Mouse (Mus musculus): ENCODE measurements around the gene Tcea2.

The Tcea2 gene

DNA sequence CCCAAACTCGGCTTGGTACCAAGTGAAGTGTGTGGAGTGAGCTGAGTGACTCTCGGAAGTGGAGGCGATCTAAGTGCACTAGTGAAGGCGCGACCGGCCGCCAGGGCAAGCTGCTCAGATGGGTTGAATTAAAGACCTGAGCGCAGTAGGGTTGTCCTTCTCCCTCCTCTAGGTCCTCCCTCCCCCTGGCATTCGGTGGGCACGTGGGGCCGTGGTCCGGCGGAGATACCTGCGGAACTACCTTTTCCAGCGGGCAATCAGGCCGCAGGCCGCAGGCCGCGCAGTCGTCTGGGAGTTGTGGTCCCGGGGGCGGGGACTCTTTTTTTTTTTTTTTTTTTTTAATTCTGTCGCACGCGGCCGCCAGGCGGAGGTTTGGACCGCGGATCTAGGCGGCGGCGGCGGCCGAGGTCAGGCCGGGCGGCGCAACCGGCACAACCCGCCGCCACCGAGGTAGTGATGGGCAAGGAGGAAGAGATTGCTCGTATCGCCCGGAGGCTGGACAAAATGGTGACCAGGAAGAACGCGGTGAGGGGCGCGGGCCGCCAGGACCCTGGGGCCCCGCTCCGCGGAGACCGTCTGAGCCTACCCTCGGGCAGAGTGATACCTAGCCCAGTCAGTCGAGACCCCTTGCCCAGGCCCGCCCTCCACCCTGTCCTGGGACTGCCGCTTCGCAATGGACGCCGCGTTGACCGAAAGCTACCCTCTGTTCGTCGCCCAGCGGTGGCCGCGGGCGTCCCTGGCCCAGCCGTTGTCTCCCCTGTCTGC lies at the start of gene Tcea2:
Gene Tcea2 (plus strand): TSS at position 360 of the 765 bp plus-strand sequence.
- DNase-seq = peak; percentile 85 to 89

DNA sequence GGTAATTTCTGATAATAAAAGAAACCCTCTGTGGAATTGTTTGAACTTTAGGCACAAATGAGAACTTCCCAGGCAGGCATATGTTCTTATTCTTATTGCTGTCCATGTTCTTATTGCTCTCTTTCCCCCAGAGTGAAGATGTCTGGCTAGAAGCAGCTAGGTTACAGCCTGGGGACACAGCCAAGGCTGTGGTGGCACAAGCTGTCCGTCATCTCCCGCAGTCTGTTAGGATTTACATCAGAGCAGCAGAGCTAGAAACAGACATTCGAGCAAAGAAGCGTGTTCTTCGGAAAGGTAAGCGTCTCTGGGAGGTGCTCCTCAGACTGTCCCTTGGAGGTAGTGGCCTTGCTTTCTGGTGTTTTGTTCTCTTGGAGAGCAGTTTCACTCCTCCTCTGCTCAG lies 47.5 kb upstream of the Tcea2 start:
- DNase-seq = peak; percentile 49 to 71

DNA sequence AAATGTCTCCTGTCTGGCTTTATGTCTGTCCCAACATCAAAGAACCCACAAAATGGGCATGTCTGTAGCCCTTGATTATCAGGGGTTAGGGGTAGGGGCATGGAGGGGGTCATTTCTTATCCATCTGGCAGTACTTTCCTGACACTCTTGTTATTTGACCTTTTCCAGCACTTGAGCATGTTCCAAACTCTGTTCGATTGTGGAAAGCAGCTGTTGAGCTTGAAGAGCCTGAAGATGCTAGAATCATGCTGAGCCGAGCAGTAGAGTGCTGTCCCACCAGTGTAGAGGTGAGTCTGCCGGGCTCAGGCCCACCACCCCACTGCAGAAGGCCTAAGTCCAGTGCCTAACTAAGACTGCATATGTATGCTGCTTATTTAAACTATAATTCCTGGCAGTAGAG lies 44.2 kb upstream of the Tcea2 start:
- DNase-seq = no peak

DNA sequence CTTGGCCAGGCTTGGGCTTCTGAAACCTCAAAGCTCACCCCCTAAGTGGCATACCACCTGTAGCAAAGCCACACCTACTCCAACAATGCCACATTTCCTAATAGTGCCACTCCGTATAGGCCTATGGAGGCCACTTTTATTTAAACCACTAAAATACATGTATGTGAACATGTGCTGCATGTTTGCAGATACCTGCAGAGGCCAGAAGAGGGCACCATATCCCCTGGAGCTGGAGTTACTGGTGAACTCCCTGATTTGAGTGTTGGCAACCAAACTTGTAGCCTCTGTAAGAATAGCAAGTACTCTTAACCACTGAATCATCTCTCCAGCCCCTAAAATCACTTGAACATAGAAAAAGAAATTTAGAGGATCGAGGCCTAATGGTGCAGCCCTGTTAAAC lies 35.7 kb upstream of the Tcea2 start:
- DNase-seq = peak; percentile 31 to 60

DNA sequence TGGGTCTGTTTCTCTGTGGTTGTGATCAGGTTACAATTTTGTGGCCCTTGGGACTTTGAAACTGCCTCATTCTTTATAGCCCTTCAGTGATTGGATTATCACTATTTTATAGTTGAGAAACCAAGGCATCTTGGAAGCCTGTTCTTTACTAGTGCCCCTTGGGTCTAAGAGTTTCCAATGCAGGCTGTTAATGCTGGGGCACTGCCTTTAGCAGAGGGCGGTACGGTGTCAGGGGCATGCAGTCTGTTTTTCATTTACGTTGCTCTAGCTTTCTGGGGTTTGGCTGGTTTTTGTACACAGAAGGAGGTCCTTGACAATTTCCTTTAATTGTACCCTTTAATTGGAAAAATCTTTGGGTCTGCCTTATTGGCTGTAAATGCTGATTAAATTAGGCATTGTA lies 34.4 kb upstream of the Tcea2 start:
- DNase-seq = no peak

DNA sequence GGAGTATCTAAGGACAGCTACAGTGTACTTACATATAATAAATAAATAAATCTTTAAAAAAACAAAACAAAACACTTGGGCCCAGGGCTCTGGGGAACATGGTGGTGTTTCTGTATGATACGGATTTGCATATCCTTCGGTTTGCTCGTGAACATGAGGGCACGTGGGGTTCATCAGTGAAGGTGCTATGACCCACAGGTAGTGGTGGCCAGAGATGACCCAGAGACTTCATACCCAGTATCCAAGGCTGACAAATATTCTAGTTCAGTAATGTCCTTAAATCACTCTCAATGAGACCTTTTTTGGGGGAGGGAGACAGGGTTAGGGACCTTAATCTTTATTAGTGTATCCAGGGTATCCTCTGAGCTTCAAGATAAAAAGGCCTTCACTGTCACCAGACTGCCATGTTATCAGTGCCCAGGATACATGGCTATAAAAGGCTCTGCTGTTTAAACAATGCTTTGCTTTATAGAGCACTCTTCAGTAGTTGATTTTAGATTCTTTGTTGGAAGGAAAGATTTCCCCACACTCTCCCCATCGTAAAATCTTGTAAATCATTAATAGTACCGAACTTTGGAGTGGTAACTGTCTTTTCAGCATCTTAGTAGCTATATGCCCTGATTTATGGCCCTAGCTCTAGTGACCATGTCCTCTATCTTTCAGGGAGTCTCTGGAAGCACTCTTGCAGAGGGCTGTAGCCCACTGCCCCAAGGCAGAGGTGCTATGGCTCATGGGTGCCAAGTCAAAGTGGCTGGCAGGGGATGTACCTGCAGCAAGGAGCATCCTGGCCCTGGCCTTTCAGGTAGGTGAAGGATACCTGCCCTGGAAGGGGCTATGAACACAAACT lies 33.3 kb upstream of the Tcea2 start:
- no peak for DNase-seq

DNA sequence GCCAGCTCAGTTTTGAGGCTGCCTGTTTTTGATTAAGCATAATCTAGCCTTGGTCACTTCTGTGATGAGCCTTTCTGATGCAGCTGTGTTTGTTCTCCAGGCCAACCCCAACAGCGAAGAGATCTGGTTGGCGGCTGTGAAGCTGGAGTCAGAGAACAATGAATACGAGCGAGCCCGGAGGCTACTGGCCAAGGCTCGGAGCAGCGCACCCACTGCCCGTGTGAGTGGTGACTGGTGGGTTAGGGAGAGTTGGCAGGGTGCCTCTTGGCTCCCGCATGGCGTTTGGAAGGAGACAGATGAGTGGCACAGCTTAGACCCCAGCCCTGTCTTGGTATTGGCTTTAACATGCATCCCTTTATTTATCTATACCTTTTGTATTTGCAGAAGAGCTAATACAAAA lies 31.2 kb upstream of the Tcea2 start:
- DNase-seq = peak in 1 of 2 experiments; percentile 14

DNA sequence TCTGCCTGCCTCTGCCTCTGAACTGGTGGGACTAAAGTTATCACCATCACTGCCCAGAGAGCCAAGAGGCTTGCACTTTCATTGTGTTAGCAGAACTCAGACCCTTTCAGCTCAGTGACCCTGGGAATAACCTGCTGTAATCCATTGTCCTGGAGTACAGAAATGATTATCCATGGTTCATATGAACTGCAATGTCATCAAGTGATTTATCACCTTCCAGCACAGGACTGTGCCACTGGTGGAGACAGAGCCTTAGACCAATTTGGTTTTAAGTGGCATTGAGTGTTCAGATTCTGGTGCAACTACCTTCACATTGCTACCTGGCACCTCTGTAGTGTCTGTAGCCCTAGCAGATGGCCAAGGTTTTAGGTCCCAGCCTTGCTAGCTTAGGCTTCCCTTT lies 27.0 kb upstream of the Tcea2 start:
- no peak for DNase-seq

DNA sequence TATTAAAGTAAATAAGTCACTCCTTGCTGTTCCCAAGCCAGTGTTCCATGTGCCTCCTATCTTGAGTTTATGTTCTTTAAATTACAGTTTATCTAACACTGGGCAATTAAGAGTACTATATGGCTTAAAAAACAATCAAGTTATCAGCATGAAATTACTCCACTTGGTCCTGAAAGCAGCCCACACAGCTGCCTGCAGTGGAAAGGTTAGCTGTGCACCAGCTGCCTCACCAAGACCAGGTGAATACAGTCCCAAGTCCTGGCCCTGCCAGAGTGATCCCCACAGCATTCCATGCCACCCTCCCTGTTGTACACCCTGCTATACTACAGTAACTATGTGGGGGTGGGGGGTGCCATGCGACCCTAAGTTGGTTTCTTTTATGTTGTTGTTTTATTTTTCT lies 26.6 kb upstream of the Tcea2 start:
- no peak for DNase-seq

DNA sequence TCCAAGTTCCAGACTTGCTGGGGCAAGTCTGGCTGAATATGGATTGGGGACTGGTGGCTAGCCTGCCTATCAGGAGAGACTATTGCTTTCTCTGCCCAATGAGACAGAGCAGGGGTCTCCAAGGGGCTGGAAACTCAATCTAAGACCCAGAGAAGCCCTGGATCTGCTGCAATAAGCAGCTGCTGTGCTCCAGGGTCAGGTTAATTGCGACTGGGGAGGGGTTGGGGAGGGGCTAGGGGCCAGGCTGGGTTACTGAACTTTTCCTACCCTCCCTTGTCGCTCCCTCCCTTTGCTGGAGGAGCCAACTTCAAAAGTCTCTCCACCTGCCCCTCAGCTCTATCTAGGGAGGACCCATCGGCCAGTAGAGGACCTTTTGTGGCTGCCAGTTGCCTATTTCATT lies 23.4 kb upstream of the Tcea2 start, which contains the start of gene Gm29797:
Gene Gm29797 (plus strand): TSS at position 301 of the 400 bp plus-strand sequence.
- no peak for DNase-seq

DNA sequence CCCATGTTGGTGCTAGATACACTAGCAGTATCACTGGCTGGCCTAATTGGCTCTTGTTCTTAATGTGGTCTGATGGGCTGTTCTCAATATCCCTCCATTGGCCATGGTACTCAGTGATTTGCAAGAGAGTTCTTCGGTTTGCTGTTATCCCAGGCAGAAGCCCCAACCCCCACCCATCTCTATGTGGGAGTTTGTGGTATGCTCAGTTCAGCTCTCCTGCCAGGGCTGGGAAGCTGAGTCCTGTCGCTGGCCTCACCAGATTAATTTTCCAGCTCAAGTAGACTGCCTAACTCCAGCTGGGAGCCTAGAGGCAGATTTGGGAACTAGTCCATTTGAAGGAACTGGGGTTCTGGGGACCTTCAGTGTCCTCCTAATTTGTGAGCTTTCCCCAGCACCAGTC lies 22.7 kb upstream of the Tcea2 start:
- no peak for DNase-seq

DNA sequence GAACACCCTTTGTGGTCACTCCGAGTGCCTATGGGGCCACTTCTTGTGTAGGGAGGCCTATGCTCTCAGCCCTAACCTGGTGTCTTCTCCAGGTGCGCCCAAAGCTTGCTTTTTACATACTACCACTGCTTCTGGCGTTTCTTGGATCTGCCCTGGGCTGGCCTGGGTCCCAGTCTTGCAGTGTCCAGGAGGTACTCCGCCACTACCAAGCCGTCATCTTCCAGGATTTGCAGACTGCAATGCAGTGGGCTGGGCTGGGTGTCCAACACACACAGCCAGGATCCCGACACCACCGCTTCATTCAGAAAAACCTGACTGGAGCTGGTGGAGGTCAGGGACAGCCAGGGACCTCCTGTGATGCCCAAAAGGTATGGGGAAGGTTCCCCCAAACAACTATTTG lies 21.6 kb upstream of the Tcea2 start:
- DNase-seq = peak in 1 of 2 experiments; percentile 40

DNA sequence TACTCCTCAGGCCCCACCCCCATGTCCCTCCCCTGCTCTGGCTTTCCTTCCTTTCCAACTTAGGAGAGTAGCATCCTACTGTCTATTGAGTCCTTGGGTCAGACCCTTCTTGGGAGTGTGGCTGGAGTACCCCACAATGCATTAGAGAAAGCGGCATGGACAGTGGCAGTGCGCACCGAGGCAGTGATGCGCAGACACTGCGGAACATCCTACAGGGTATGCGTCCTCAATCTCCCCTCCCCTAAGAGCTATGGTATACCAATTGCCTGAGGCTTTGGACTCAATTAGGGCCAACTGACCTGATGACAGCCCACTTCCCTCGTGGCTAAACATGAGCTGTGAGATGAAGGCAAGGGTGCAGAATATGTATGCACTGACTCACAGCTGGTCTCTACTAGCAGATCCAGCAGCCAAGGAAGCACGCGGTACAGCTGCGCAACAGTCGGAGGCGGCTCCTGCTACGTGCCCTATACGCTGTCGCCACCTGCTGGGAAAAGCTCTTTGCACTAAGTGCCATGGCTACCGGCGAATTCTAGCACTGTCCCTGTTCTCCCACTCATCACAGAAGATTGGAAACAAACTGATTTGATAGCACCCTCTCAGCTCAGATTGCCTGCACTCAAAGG lies 21.1 kb upstream of the Tcea2 start:
- DNase-seq = peak in 1 of 2 experiments; percentile 48

DNA sequence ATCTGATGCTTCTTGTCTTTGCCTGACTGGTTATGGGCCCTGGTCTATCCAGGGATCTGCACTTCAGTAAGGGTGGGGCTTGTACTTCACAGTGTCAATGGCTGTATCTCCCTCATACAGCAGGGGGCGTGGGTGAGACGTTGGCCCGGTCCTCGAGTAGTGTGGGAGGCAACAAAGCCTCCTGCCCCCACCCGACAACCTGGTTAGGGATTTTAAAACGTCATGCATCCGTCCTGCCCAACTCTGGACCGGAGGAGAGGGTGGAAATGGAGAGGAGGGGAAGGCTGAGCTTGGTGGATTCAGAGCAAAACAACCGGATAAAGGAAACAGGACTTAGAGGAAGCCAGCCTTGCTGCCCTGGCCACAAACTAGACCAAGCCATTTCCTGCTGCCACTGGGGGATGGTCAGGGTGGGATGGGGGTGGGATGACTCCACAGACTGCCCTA lies 20.5 kb upstream of the Tcea2 start:
- peak; percentile 79 to 88 for DNase-seq

DNA sequence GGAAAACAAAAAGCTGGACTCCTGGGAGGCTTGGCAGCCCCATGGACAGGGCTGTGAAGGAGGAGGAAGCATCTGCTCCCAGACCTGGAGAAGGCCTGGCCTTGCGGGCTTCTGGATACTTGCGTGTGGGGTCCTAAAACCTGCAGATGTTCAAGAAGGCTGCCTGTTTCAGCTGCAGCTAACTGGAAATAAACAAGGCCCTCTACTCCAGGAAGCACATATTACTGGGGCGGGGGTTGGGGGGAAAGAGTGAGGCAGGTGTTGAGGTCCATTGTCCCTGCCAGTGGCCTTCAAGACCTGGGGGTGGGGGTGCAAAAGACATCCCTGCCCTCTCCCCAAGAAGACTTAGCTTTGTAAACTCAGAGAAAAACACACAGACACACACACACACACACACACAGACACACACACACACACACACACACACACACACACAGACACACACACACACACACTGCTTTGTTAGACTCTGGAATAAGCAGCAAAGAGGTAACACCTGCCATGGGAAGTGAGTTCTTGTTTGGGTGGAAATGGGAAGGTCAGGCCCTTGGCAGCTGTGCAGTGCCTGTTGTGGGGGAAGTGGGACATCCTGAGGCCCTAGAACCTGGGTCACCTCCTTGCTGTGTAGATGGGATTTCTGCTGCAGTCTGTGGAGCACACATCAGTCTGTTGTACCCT lies 17.4 kb upstream of the Tcea2 start:
- no peak for DNase-seq

DNA sequence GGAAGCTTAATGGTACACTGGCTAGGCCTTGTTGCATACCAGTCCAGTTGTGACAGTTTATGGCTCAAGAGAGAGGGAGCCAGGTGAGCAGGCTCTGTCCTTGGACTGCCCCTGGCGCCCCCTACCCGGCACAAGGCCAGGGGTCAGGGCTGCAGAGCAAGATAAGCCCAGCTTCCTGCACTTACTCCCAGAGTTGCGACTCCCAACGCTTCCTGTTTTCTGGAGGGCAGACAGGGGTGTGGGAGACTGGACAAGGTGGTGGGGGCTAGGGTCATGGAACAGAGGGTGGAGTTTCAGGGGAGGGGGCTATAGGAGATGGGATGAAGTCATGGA lies 16.8 kb upstream of the Tcea2 start:
- no peak for DNase-seq

DNA sequence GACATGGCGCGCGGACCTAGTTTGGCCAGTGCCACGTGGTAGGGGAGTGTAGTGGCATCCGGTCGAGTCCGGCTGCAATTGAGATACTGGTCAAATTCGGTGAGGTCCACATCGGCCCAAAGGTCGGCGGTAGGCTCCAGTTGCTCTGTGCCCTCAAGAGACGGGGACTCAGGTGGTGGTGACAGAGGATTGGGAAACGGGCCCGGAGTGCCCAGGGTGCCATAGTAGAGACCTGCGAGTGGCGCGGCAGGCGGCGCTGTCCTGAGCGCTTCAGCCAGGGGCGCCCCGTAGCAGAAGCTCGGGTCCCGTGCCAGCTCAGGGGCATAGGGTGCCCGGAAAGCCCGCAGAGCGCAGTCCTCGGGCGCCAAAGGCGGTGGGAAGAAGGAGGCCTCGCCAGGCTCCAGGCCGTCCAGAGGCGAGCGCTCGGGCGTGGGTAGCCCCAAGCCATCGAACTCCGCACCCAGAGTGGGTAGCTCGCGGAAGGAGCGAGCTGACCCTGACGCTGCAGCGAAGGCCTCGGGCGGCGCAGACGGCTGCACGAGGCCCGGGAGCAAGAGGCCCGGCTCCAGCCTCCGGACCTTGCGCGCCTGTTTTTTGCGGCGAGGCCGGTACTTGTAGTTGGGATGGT lies 9.7 kb upstream of the Tcea2 start:
- DNase-seq = no peak

DNA sequence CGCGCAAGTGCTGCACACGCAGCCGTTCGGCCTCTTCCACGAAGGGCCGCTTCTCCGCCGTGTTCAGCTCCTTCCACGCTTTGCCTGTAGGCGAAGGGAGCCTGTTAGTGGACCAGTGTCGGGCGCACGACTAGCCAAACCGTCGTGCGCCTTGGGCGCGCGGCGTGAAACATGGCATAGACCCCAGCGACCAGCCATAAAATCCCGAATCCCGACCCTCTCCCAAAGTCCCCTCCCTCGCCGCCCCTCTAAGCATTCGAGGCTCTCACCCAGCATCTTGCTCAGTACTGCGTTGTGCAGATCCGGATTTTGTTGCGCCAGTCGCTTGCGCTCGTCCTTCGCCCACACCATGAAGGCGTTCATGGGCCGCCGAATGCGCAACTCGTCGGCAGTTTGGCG lies 9.2 kb upstream of the Tcea2 start:
- no peak for DNase-seq

DNA sequence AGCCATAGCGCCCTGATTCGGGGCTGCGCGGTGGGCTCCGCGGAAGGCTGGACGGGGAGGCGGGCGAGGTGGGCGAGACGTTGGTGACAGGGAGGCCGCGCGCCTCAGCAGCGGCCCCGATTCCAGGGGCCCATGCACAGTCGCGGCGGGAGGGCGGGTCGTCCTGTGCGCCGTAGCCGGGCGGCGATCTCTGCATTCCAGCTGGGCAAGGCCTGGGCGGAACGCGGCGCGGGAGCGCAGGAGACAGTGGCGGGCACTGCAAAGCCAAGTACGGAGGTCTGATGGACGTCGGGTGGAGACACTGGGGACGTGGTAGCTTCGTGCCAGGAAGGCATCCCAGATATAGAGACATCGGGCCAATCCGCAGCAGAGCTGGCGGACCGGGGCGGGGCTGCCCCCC lies 8.8 kb upstream of the Tcea2 start, which contains the start of gene Sox18:
Gene Sox18 (minus strand): TSS at position 315 of the 400 bp plus-strand sequence.
- DNase-seq = no peak

DNA sequence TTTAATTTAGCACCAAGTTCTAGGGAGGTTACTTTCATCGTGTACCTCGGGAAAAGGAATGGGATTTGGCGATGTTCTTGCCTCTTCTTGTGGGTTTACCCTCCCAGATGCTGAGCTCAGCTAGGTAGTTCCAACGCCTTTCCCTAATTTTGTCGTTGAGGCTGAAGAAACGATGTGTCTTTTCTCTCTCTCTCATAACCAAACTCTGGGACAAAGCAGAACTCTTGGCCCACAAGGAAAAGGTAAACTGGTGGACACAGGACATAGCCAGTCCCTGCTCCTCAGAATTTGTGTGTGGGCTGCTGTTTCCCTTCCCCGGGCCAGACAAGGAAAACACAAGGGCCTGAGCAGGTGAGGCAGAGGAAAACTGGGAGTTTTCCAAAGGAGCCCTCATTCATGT lies 8.1 kb upstream of the Tcea2 start:
- no peak for DNase-seq

DNA sequence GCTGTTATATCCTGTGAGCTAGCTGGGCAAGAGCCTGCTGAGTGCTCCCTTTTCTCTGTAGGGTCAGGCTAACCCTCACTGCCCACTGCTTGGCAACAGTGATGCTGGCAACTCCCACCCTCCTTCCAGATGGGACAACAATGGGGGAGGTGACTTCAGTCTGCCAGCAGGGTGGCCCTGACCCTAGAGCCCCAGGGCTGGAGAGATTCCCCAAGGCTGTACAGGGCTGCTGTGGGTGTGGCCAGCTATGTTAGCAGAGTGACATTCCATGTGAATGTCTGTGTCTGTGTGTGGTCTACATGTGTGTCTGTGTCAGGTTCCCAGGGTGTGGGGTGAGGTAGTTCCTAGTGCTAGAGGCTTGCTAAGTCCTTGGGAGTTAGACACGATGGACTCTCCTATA lies 6.6 kb upstream of the Tcea2 start:
- DNase-seq = no peak

DNA sequence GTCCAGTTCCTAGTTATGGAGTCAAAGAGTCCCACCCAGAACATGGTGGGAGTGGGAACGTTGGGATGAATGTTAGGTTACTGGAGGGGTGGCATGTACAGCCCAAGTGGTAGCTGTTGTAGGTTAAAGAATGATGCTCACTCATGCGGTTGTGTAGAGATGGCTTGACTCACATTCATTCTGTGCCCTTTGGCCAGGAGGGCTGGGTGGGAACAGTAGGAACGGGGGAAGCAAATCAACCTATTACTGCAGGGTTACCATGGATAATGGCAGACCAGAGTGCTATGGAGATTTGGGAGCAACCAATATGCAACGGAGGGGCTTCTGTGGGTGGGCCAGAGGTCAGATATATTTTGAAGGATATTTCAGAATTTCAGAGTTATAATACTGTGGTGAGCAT lies 5.2 kb upstream of the Tcea2 start:
- DNase-seq = no peak

DNA sequence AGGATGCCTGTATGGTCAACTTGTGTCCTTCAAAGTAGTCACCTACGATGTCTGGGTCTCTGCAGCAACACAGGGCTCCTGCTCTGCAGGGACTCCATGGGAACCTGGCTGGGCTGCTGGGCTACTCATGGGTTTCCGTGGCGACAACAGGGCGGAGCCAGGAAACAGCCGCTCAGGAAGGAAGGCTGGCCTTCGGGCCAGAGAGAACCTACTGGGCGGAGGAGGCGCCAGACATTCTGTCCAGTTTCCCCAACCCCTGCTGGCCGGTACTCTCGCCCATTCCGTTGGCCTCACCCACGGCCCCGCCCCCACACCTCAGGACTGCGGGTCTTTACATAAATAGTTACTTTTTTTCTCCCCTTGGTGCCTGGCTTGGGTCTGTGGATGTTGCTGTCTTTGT lies 4.7 kb upstream of the Tcea2 start:
- peak; percentile 44 to 64 for DNase-seq
